In the genomic region with DNA sequence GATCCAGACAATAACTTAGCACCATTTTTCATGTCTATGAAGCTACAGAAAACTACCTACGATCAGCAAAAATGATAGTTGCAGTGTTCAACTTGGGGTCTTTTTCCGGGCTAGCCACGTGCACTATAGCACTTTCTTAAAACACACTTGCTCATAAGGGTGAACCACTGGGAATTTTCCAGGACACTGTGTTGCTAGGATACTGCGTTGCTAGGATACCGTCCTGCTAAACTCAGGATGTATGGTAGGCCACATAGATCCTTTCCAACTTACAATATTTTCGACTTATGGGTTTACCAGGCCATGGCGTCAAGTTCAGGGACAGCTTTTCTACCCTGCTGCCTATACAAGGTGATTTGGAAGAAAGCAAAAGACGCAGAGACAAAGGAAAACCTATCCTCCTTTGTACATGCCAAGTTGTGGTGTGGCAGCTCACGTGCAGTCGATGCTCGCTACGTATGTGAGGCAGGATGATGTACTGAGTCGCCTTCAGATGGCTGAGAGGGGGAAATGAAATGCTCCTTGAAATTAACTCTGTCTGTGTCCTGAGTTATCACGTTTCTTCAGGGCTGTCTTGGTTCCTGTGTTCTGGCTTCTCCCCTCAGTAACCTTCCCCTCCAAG, we compare ENCODE assay signal across 10 mouse cellular contexts.
DNase-seq lines count a peak whose midpoint lies in the region; ATAC-seq lines count a peak whose summit lies in the region.
"Had no signal": no experiment of that assay in that cellular context is flagged by ENCODE, and none has a peak within 500 bp of the region (broad histone marks: within the 10 kb centered on the region; RNA-seq: fewer than 3 reads in every experiment).

No protein-coding gene starts in this region.

- intact Hi-C loops in left cerebral cortex, postnatal 25 days (cut with DNase I), result loop anchor here (5.0 kb wide), 1 partner anchor 91 kb away; no protein-coding TSS in a partner anchor

- no peak for DNase-seq in cerebellum, adult 8-10 months
- peak; percentile 82 to 94 for DNase-seq in left cerebral cortex, postnatal 25 days (ENCODE audit: low spot score in 2 of 2)
- peak; percentile 64 for DNase-seq in retina, postnatal 1 day
- DNase-seq in thymus, postnatal 25 days, result no peak
- no peak for DNase-seq in kidney, postnatal 4 days
- no peak for DNase-seq in cerebellum, adult 11-12 months
- DNase-seq: lung, adult 2 months had no signal

- peak; percentile 23; the same call in 1 of the 2 replicates for ATAC-seq in cerebellum, adult (ENCODE audit: insufficient number of reproducible peaks, low FRiP score, low TSS enrichment)
- peak; percentile 59 for ATAC-seq in frontal cortex, adult (ENCODE audit: low TSS enrichment)
- ATAC-seq: inflammation-experienced regulatory T-cells, adult 6 months had no signal

Comparison
In these comparisons a context has a peak if more than half of its experiments do, and no peak if none do; other contexts are left out.
1. DNase-seq: peak in left cerebral cortex, postnatal 25 days (2 of 2) and retina, postnatal 1 day (single experiment); none in cerebellum, adult 8-10 months (single experiment), thymus, postnatal 25 days (single experiment), kidney, postnatal 4 days (0 of 2) and cerebellum, adult 11-12 months (single experiment).